Mouse (Mus musculus) kidney, adult 2 months (tissue): Measurements from ENCODE around the gene Tmcc3.

Source experiments
- CTCF ChIP-seq: fragments of 200-500 bp; conservative IDR thresholded peaks from 2 replicates; pipeline ENCODE4 v1.5.1; 2011; ENCODE audit warnings: low read depth, mild to moderate bottlenecking, control low read depth, low read length, moderate library complexity, mixed read lengths; ENCODE audit not compliant: insufficient read depth, insufficient read length
- POLR2A ChIP-seq: fragments of 200-500 bp; IDR thresholded peaks from one replicate; pipeline ENCODE4 v1.6.1; 2011; ENCODE audit warnings: low read depth, low read length, control low read depth

DNA sequence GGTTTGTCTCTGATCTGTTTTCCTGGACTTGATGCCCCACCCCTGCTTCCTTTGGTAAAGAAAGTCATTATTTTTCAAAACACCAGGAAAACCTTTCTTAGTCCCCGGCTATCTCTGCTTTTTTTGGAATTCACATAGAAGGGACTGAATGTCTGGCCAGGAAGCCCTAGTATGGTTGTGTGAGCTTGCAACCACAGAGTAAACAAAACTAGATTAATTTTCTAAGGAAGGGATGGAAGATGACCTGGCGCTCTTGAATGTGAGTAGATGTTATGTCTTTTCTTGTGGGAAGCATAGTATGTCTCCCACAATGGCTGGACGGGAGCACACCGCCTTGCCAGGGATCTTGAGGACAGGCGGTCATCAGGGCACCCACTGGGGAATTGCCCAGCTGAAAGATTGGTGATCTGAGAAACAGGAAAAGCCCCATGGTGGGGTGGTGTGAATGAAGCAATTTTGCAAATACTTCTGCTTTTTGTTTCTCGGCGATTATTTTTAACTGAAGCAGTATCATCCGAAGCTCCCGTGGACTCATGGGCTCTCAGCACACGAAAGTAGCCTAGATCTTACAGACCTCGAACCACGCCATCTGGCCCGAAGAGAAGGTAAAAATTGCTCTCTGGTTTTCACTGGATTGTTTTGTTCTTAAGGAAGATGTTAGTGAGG is 44.9 kb downstream of the Tmcc3 start:
- no peak for TF ChIP-seq CTCF
- TF ChIP-seq POLR2A: no peak
